Mouse (Mus musculus) embryonic stem cell, embryonic (primary cell): ENCODE data around the gene B3gnt5.
"Not testable (repeated sequence)": the region's sequence is repeated elsewhere in the genome, so short reads cannot be mapped to it uniquely, and the experiment has no call there.

Experiments
- CTCF ChIA-PET, 4 experiments: fragments of 300-600 bp in 2 of 4; fragments of 350-600 bp in 2 of 4; sonication (Branson Sonifier 250); formaldehyde crosslinking; loops; one replicate each; lab custom pipeline; 2022; ENCODE audit warnings: inconsistent platforms in 2 of 4; lab: Charles Lee
- POLR2A ChIA-PET, 4 experiments: fragments of 300-600 bp in 2 of 4; fragments of 350-600 bp in 2 of 4; sonication (Branson Sonifier 250); formaldehyde crosslinking; loops; one replicate each; lab custom pipeline; 2022; ENCODE audit warnings: antibody characterized with exemption in 4 of 4, inconsistent platforms in 1 of 4; lab: Charles Lee

Gene B3gnt5

DNA sequence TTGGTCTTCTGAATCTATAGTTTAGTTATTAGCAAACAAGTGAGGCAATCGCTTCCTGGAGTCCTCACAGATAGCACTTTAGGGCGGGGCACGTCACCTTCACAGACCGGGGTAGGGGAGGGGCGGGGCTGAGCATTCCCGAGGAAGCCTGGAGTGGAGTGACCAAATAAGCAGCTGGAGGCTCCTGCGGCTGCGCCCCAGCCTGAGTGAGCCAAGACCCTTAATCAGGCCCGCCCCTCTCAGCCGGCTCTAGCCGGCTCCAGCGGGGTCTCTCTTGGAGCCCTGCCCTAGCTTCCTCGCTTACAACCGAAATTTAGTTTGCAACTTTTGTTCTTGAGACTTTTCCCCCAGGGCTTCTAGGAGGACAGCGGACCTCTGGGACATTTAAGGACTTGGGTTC is at the start of gene B3gnt5:
Gene B3gnt5, plus strand, starts transcription at position 135 of the 400 bp plus-strand sequence.
- POLR2A ChIA-PET, result interaction anchor here (0.6 to 2.5 kb wide), 36 partner anchors 8 to 1933 kb away, joined by 3 to 23 read pairs (median 4); partner anchors contain the start of genes Eif2b5 (in 2 of the 4), Yeats2 (in 2 of the 4), Abcc5 (in 1 of the 4) and Alg3 (in 1 of the 4)
- CTCF ChIA-PET, result interaction anchor here in 1 of 4 experiments (0.7 kb wide), 1 partner anchor 147 kb away, joined by 3 read pairs; no protein-coding TSS in a partner anchor

DNA sequence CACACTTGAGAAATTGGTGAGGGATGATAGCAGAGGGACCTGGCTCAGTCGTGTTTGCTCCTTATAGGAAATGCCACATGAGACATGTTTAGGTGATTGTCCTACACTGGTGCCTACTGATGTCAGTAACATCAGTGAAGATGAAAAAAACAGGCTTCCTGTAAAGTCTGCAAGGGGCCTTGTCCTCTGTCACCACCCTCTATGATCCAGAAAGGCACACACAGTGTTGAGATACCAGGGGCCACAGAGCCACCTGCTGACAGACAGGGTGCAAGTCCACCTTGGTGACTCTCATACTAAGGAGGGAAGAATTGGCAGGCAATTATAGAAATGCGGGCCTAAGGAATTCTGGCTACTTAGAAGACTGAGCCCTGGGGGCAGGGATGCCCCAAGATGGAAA is 39.0 kb upstream of the B3gnt5 start:
- POLR2A ChIA-PET, result no interaction called here

DNA sequence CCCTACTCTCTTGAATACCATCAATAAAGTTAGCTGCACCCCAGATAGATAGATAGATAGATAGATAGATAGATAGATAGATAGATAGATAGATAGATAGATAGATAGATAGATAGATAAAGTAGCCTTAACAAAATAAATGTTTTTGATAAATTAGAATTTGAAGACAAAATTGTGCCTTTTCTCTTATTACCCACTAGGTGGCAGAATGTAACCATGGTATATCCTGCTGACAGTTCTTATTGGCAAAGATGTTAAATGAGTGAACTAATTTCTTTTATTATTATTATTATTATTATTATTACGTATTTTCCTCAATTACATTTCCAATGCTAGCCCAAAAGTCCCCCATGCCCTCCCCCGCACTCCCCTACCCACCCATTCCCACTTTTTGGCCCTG is 35.9 kb upstream of the B3gnt5 start:
- POLR2A ChIA-PET, CTCF ChIA-PET: not testable (repeated sequence)

More for the DNA sequence above, 39.0 kb upstream of the B3gnt5 start:
- CTCF ChIA-PET, result no interaction called here

DNA sequence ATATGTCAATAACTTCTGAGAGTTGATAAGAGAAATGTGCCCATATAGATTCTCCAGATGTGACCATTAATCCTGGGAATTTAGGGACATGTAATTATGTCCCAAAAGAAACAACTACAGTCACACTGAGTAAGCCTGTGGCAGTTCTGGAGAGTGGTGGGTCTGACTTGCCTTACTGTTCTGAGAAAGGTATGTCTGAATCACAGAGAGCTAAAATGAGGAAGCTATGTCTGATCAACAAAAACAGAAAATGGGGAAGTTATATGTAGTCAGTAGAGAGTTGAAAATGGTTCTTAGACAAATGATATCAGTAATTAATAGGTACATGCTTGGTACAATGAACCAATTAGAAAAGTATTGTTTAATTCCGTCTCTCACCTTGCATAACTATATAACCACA is 27.1 kb upstream of the B3gnt5 start:
- POLR2A ChIA-PET, result interaction anchor here in 2 of 4 experiments (1.0 to 1.4 kb wide), 2 partner anchors 27 kb away, joined by 4 to 6 read pairs; partner anchors contain the start of gene B3gnt5 (in 2 of the 2)
- CTCF ChIA-PET, result no interaction called here

DNA sequence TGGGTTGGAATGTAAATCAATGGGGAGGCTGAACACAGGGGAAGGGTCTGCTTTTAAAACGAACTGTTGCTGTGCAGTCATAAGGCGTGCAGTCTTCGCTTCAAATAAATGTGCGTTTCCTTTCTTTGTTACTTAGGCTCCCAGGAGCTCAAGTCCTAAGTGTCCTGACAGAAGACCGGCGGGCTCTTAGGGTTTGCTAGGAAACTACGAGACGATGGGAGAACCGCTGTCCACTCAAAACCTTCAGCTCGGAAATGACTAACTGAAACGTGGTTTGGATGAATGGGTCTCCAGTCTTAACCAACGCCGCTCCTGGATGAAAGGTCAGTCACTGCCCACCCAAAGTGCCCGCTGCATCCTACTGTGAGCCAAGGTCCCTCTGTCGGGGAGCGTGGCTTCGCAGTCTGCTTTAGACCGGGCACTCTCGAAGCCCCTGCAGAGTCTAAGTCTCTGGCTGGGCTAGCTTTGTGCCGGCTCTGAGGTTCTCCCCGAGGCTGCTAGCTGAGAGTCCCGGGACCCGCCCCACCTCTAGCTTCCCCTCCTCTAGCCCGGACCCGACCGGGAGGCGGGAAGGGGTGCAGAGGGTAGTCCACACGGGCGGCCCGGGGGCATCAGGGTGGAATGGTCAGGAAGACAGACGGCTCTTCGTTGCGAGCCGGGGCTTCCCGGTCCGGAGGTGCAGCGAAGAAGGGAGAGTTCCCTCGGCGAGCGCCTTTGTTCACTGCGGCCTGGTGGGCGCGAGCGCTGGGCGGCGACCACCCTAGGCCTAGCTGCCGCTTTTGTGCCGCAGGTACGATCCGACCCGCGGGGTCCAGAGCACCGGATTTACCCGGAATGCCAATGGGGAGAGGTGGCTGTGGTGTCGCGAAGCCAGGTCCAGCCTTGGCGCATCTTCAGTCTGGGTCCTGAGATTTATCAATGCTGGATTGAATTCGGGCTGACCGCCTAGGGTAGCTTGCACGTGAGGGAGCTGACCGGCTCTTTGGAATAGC is 793 bp downstream of the B3gnt5 start:
- ChIA-PET CTCF (interaction anchor here in 1 of 4 experiments (0.7 kb wide), 1 partner anchor 146 kb away, joined by 3 read pairs; no protein-coding TSS in a partner anchor), POLR2A (interaction anchor here (0.8 to 2.5 kb wide), 33 partner anchors 7 to 942 kb away, joined by 3 to 23 read pairs (median 4); partner anchors contain the start of genes Eif2b5 (in 2 of the 4), Alg3 (in 1 of the 4), Eef1akmt4 (in 1 of the 4) and Gm49333 (in 1 of the 4))

DNA sequence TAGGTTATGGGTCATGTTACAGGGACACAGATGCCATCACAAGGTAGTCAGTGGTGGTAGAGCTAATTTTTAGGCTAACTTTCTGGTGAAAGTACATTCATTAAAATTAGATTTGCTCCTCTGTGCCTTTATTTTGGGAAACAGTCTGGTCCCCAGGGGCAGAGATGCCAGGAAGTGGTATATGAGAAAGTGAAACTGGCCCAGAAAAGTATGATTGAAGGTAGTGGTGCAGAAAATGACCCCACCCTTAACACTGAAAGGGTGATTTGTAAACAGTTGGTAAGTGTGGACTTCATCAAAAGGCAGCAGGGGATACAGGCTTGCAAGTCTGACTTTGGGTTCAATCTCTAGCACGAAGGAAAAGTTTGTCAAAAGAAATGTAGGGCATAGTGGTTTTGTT is 1.7 kb downstream of the B3gnt5 start:
- POLR2A ChIA-PET, result interaction anchor here in 2 of 4 experiments (1.5 to 2.5 kb wide), 6 partner anchors 8 to 736 kb away, joined by 3 to 23 read pairs (median 6); partner anchors contain the start of genes Eif2b5 (in 1 of the 2) and Yeats2 (in 1 of the 2)

DNA sequence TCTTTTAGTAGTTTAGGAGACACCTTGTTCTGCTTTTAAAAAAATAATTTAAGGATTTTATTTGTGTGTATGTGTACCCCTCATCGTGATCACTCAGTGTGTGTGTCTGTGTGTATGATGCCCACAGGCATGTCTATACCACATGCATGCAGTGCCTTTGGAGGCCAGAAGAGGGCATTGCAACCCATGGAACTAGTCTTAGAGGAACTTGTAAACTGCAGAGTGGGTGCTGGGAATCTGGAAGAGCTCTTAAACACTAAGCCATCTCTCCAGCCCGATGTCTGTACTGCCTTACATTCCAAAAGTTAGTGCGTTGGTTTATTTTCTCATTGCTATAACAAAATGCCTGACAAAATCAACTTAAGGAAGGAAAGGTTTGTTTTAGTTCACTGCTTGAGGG is 6.1 kb downstream of the B3gnt5 start:
- ChIA-PET POLR2A (no interaction called here), CTCF (interaction anchor here in 2 of 4 experiments (0.9 to 1.3 kb wide), 2 partner anchors 85 to 141 kb away, joined by 3 to 5 read pairs; no protein-coding TSS in a partner anchor)

More for the DNA sequence above, 1.7 kb downstream of the B3gnt5 start:
- CTCF ChIA-PET, result interaction anchor here in 1 of 4 experiments (0.6 kb wide), 1 partner anchor 1775 kb away, joined by 6 read pairs; no protein-coding TSS in a partner anchor

DNA sequence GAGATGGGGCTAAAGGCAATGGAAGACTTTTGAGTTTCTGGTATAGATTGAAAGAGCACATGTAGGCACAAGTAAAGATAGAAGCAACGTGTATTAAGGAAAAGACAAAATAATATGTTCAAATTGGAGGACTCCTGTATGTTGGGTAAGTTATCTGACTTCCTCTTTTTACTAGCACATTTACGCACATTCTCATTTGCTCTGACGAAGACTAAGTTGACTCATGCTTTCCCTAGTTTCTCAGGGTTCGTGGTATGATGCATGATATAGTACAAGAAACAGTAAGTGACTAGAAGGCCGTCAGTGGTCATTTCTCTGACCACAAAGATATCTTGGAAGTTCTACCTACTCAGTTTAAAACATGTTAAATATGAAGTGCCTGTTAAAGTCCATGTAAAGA is 8.0 kb downstream of the B3gnt5 start:
- CTCF ChIA-PET, result no interaction called here
- POLR2A ChIA-PET, result interaction anchor here in 1 of 4 experiments (0.7 kb wide), 1 partner anchor 131 kb away, joined by 3 read pairs; no protein-coding TSS in a partner anchor

DNA sequence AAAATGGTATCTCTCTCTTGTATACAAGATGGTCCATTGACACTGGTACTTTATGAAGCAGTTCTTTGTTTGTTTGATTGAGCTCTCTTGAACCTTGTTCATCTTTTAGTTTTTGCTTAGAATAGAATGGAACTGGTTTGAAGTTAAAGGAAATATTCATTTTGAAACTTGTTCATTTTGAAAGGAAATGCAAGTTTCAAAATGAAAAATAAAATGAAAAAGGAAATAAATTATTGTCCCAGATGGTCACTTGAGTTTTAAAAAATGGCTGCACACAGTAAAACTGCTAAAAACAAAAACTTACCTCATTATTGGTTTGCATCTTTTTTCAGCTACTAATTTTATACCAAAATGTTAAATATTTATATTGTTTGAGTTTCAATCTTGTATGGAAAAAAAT is 12.0 kb downstream of the B3gnt5 start:
- ChIA-PET CTCF (no interaction called here), POLR2A (interaction anchor here in 3 of 4 experiments (0.6 to 3.6 kb wide), 4 partner anchors 11 to 1972 kb away, joined by 3 to 23 read pairs (median 10); partner anchors contain the start of gene B3gnt5 (in 2 of the 3))

DNA sequence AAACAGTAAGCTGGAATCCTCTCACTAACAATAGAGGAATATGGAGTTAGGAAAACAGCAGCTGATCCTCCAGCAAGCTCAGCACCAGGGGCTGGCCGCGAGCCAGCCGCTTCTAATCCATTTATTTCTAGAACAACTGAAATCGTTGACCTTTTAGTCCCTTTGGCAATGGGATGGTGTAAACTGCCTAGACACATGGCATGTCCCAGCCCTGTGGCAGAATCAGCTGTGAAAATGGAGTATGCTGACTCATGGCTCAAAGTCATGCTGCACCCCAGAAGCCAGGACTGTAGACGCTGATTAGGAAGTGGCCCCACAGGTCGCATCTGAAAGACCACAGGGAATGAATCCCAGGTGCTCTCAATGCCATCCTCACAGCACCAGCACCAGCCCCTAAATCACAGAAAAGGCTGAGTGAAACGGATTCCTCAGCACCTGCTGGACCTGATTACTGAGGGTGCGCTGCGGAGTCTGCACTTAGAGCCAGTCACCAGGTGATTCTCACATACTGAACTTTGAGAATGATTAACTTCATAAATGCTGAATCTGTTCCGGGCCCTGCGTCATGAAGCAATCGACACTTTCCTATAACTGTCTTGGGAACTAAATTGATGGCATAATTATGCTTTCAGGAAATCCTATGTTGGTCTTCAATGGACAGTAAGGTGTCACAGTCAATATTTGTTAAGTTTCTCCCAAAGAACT is 26.5 kb downstream of the B3gnt5 start:
- CTCF ChIA-PET, result interaction anchor here in 1 of 4 experiments (0.7 kb wide), 1 partner anchor 626 kb away, joined by 3 read pairs; no protein-coding TSS in a partner anchor

DNA sequence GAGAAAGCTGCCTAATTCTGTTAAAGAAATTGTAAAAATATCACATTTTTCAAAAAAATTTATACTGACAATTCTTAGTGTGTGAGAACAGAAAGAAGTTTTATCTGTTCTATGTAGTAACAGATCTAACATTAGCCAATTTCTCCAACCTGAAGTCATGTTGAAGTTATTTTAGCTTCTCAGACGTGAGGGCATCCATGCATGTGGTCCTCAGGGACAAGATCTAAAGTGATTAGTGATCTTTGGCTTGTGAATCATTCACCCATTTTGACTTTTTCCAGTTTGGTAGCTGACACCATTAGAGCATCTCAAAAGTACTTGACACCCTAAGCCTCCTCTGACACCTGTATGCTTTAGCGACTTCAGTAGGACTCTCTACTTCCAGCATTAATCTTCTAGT is 29.9 kb downstream of the B3gnt5 start:
- ChIA-PET CTCF (no interaction called here), POLR2A (no interaction called here)

More for the DNA sequence above, 26.5 kb downstream of the B3gnt5 start:
- POLR2A ChIA-PET, result no interaction called here

DNA sequence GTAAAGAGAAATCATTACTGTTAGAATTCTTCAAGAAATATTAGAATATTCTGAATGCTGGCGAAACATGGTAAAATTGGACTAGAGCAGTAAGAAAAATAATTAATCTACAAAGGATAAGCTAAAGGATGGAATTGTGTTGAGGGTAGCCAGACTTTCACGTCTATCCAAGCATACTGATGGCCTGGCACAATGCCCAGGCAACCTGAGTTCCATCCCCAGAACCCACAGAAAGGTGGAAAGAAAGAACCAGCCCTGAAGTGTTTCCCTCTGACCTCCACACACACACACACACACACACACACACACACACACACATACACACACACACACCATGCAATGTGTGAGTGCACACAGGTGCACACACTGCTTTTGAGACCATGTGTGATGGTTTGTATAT is 58.8 kb downstream of the B3gnt5 start:
- ChIA-PET POLR2A (no interaction called here), CTCF (no interaction called here)
